Mouse (Mus musculus) lung, postnatal 0 days (tissue): ENCODE measurements around the gene Kdm3a.

Source experiments
- CTCF ChIP-seq: IDR thresholded peaks from 2 replicates; pipeline ENCODE4 v1.5.1; 2016; ENCODE audit warnings: antibody characterized with exemption, mild to moderate bottlenecking
- EP300 ChIP-seq: IDR thresholded peaks from 2 replicates; pipeline ENCODE4 v1.6.1; 2016; ENCODE audit warnings: antibody characterized with exemption, mild to moderate bottlenecking, control low read depth

DNA sequence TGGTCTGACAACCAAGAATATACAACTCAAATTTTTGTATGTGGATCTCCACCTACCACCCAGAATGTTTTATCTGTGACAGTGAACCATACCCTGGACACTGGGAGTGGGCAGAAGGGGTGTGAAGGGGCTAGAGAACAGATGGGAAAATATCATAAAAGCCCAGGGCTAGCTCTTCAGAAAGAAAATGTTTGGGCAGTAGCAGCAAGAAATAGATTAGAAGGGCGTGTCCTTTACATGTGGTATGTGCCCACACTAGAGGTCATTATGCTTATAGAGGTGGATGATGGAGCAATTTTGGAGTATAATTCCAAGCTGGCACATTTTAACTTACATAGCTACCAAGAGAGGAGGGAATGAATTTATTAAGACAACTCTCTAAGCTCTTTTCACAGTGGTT lies 57.4 kb downstream of the Kdm3a start:
- TF ChIP-seq EP300 (no peak), CTCF (no peak)
